Mouse (Mus musculus) erythroblast, adult 5-6 weeks (primary cell): ENCODE data around the gene Tmem98. TPM values are rescaled to one million over a fixed set of nuclear protein-coding genes. Genes with fewer than 3 reads are reported as not detected.

Source experiments
- ATAC-seq: replicated peaks from 2 replicates; pipeline ENCODE4 v1.8.0; 2016; ENCODE audit warnings: moderate number of reproducible peaks, mild to moderate bottlenecking, moderate TSS enrichment, inconsistent platforms; ENCODE audit not compliant: poor library complexity, low FRiP score, severe bottlenecking
- total RNA-seq, 2 experiments: library from RNA; stranded (forward) in 1 of 2; stranded (reverse) in 1 of 2; fragments of 150-400 nt in 1 of 2; fragments of 200-764, 138-1000 nt in 1 of 2; gene quantifications; 2 replicates each; pipeline versions ENCODE4 v1.2.3 to v1.2.4; 2015 to 2017; ENCODE audit warnings: low replicate concordance in 2 of 2

Gene Tmem98
- not detected in 2 replicates for total RNA-seq (2015; ENCODE audit: low replicate concordance)
- not detected in 2 replicates for total RNA-seq (2017; ENCODE audit: low replicate concordance)

- ATAC-seq, result no peak
These were observed at the start of gene Tmem98 for GRCm38 (mm10) chr11:80809993-80810821. Gene Tmem98 (plus strand): TSS chr11:80810175.

DNA sequence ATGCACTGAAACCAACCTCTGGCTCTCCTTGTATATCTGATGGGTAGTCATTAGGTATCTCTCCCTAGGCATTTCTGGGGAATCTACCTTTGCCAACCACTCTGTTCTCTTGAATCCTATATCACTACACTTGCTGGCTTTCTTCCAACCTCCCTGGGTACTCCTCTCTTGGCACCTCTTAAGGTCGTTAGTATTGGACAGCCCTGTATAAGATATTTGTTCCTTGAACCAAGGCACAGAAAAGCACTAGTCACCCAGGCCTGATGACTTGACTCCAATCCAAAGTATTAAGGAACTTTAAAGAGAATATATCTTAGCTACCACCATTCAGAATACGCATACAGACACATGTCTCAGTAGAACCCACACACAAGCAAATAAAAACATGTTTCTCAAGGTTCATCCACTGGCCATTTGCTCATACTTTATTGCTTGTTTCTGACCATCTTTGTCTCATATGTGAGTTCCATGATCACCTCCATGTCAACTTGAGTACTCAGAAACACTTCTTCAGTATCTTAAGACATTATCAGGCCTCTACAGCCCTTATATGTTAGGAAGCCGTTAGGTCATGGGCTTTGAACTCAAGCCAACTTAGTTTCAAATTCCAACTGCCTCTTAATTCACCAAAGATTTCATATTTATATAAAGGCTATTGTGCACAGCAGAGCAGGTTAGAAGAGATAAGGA is 48.5 kb upstream of the Tmem98 start:
- ATAC-seq, result peak; percentile 62

DNA sequence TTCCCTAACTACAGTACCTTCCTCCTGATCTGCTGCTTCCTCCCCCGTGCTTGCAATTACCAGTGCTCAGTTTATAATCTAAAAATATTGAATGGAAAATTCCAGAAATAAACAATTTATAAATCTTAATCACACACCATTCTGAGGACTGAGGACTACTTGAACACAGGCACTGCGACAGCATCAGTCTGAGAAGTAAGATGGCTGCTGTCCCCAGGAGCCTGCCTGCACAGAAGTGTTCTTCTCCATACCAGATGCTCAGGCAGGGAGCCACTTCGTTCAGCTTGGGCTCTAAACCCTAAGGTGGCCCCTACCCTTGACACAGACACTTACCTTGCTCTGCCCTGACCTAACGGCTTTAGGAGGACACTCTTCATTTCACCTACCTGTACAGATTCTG is 47.9 kb upstream of the Tmem98 start:
- no peak for ATAC-seq

GRCm38 (mm10) chr11:80766068-80766467 is 43.9 kb upstream of the Tmem98 start:
- ATAC-seq, result no peak

GRCm38 (mm10) chr11:80766472-80767319 is 43.3 kb upstream of the Tmem98 start:
- 0 out of 2 replicates have a peak, but pooled peaks have one; percentile 36 for ATAC-seq

GRCm38 (mm10) chr11:80767320-80767617 is 42.7 kb upstream of the Tmem98 start:
- 0 out of 2 replicates have a peak, but pooled peaks have one; percentile 16 for ATAC-seq

GRCm38 (mm10) chr11:80771186-80771585 is 38.8 kb upstream of the Tmem98 start:
- ATAC-seq, result no peak

DNA sequence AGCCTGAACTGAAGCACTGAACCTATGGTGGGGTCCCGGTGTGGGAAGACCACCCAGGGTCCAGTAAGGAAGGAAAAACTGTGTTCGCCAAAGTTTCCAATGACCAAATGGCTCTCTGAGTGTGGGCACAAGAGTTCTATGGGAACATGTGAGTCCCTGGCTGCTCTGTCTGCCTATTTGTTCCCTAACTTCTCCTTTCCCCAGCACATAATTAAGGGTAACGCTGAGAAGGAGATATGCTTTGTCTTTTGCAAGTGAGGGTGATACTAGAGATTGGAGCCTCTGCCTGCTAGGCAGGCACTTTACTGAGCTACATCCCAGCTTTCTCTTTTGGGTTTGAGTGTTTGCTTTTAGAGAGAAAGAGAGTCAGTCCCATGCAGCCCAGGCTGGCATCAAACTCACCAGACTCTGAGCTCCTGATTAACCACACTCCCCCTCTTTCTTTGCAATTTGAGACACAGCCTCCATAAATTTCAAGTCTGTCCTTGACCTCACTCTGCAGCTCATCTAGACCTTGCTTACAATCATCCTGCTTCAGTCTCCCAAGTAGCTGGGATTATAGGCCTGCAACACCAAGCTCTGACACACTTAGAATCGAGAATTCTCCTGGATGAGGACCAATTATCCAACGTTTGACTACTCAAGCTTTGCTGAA is 38.3 kb upstream of the Tmem98 start:
- ATAC-seq, result no peak

- ATAC-seq, result no peak
These were observed 37.3 kb upstream of the Tmem98 start for GRCm38 (mm10) chr11:80772595-80773210.

GRCm38 (mm10) chr11:80775535-80775934 is 34.4 kb upstream of the Tmem98 start:
- ATAC-seq, result no peak

DNA sequence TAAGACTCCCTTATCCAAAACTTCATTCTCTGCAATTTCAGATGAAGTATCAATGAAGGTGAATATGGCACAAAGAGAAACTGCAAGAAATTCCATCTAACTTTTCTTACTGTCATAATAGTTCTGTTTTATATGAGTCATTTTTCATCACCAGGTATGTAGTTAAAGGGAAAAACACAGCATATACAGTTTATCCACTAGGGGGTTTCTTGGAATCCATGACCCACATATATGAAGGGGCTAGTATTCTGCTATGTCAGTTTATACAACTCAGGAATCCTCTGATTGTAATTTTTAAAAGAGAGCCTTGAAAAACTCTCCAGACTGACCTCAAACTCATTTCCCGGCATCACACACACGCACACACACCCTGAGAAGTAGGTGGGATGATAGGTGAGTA is 32.3 kb upstream of the Tmem98 start:
- no peak for ATAC-seq

- ATAC-seq, result no peak
These were observed 31.8 kb upstream of the Tmem98 start for GRCm38 (mm10) chr11:80778157-80778556.

DNA sequence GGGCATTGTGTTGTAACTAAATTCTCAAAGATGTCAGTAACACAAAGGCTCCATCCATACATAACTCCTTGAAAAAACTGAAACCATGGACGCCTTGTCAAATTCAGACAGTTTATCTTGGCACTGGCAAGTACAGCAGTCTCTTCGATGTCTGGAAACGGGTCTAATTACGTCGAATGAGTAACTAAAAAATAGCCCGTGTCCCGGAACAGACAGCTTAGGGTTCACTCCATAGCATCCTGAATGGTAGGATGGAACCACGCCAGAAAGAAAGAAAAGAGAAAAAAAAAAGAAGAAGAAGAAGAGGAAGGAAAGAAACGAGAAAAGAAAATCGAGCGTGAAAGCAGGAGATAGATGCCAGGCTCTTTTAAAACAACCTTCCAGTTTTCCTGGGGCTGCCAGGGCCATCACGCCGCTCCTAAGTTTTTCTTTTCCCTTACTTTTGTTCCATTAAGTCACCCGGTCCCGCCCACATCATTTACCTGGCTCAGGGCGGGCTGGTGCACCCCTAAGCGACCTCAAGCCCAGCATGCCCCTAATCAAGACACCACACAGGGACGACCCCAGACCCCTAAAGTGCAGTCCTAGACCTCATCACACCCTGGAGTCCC is 31.0 kb upstream of the Tmem98 start:
- no peak; the same call in 1 of the 2 replicates for ATAC-seq

DNA sequence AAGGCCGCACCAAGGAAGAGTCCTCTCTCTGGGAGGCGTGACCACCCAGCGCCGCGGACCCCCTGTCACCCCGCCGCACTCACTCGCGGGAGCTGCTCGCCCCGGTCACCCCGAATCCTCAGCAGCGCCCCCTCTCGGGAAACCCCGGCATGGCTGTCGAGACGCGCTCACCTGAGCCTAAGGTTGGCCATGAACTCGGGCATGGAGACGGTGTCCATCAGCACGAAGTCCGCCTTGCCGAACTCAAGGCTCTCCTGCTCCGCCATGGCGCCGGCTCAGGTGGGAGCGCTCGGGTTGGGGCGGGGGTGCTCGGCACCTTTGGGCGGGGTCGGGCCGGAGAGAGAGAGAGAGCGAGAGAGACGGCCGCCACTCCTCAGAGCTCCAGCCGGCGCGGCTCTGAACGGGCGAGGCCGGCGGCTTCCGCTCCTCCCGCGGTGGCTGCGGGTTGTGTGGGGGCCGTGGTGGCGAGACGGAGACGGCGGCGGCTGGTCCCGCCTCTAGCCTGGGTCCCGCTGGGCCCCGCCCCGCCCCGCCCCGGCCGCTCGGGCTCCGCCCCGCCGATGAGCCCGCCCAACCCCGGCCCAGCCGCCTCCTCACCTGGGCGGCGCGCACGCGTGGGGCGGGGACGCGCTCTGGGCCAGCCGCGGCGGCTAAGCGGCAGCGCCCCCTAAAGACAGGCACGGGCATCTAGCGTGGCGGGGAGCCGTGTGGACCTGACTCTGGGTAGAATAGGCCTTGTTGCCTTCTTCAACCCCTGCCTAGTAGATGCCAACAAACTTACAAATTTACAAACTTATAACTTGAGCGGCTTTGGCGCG is 30.2 kb upstream of the Tmem98 start, which contains the start of gene Myo1d:
TSS of gene Myo1d (minus strand) at position 499 of the 818 bp plus-strand sequence.
- ATAC-seq, result peak; percentile 64

DNA sequence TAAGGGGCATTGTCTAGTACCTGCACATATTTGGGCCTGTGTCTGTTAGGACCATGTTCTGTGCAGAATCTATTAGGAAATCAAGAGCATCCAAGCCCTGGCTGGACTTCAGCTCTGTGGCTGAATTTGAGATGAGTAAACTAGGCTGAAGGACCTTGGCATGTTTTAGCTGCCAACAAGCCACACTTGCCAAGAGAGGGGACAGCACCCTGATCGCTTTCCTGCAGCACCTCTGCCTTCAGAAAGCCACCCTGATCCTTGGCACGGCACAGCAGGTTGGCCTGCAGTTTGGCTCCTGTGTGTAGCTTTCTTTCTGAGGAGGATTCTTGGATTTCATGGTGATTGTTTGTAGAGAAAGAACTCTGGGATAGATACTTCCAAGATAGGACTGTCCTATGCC is 28.4 kb upstream of the Tmem98 start:
- ATAC-seq, result no peak

DNA sequence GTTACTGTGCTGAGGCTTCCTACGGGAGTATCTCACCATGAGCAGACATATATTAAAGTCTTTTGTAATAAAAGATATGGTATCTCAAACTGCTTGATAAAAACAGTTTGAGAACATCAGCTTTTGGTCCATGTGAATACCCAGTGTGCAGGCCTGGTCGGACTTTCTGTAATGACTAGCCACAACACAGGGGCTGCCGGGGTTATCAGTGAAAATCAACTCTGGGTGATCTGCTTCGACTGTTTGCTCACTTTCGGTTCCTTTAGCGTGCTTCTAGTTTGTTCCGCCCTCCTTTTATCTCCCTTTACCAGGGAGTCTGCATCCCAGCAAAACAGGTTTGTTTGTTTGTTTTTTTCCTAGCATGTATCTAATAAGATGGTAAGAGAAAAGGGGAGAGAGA is 26.5 kb upstream of the Tmem98 start:
- ATAC-seq, result peak; percentile 34

GRCm38 (mm10) chr11:80784294-80784743 is 25.7 kb upstream of the Tmem98 start:
- peak; percentile 79 for ATAC-seq

DNA sequence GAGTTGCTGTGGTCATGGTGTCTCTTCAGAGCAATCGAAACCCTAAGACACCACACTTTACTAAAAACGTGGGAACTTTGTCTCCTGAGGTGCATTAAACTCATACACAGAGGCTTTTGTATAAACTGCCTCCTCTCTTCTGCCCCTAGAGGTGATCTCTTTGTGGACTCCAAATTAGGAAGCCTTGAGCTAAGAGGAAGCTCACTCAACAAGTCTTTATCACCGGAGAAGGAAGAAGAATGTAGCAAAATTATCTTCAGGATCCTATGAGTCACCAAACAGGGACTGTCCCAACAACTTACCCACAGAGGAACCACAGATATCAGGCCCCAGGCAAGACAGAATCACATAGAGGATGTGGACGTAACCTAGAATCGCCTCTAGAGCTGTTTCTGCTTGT is 24.3 kb upstream of the Tmem98 start:
- no peak for ATAC-seq
